Mouse (Mus musculus) hindbrain, embryonic 11.5 days (tissue): ENCODE measurements around the gene Nudt14. TPM values are rescaled to one million over a fixed set of nuclear protein-coding genes. Genes with fewer than 3 reads are reported as not detected.

Experiments
- ATAC-seq: fragments of 200-750 bp; cut with Nextera tagmentation; 2 replicates; pipeline ENCODE4 v1.8.0; 2017; ENCODE audit warnings: mild to moderate bottlenecking, moderate TSS enrichment, moderate library complexity; ENCODE audit not compliant: low FRiP score
- DNase-seq: peaks from one replicate; pipeline ENCODE4 v3.0.0-alpha.2; 2015; ENCODE audit warnings: low spot score
- H3K27ac ChIP-seq: fragments of 300-500 bp; sonication (generic); 2 replicates; pipeline ENCODE4 v1.5.1; 2014; ENCODE audit warnings: mild to moderate bottlenecking, low read depth, low read length
- H3K27me3 ChIP-seq: fragments of 300-500 bp; sonication (generic); 2 replicates; pipeline ENCODE4 v1.6.1; 2014; ENCODE audit warnings: mild to moderate bottlenecking, low read length, moderate library complexity, mixed read lengths; ENCODE audit not compliant: control insufficient read depth, insufficient read depth
- H3K36me3 ChIP-seq: fragments of 300-500 bp; sonication (generic); 2 replicates; pipeline ENCODE4 v1.6.1; 2014; ENCODE audit warnings: mild to moderate bottlenecking, low read length, moderate library complexity, mixed read lengths; ENCODE audit not compliant: control insufficient read depth, insufficient read depth
- H3K4me1 ChIP-seq: fragments of 300-500 bp; sonication (generic); replicated peaks from 2 replicates; pipeline ENCODE4 v1.6.1; 2014; ENCODE audit warnings: low read length, mixed read lengths; ENCODE audit not compliant: control insufficient read depth, insufficient read depth
- H3K4me2 ChIP-seq: fragments of 300-500 bp; sonication (generic); replicated peaks from 2 replicates; pipeline ENCODE4 v1.6.1; 2014; ENCODE audit warnings: mild to moderate bottlenecking, low read depth, low read length
- H3K4me3 ChIP-seq: fragments of 300-500 bp; sonication (generic); 2 replicates; pipeline ENCODE4 v1.5.1; 2014; ENCODE audit warnings: low read depth, low read length
- H3K9ac ChIP-seq: fragments of 300-500 bp; sonication (generic); 2 replicates; pipeline ENCODE4 v1.6.1; 2014; ENCODE audit warnings: low read depth, low read length
- H3K9me3 ChIP-seq: fragments of 300-500 bp; sonication (generic); 2 replicates; pipeline ENCODE4 v1.6.1; 2016; ENCODE audit warnings: low read length; ENCODE audit not compliant: control insufficient read depth
- WGBS: fragments of 180-500 bp; shearing (Covaris S2); extraction: QIAGEN DNeasy Blood & Tissue Kit; methylation state at CpG from one replicate; pipeline ENCODE4 v1.1.7; 2014; 5-methylcytosine and 5-hydroxymethylcytosine counted together
- polyA plus RNA-seq: library from polyadenylated mRNA; unstranded; fragments of >200 nt; fragmentation: Nextera tagmentation; extraction: Ambion mirVana; gene quantifications from 2 replicates; pipeline ENCODE4 v1.2.1, GENCODE M21; 2014

Gene Nudt14
- polyA plus RNA-seq, 1 experiment from 2014 or later = 57.3 TPM

GRCm38 (mm10) chr12:112912951-112913745 is 28.8 kb downstream of the Nudt14 start:
- H3K9ac ChIP-seq = no peak overlapping the region
- 80% methylated on average over 28 of the region's 28 CpGs for WGBS
- no peaks in the 10 kb centered on the region for H3K36me3 ChIP-seq

GRCm38 (mm10) chr12:112911701-112912100 is 30.2 kb downstream of the Nudt14 start:
- H3K27ac ChIP-seq = no peak overlapping the region
- 89% methylated on average over 17 of the region's 17 CpGs for WGBS
- H3K4me1 ChIP-seq = no peaks in the 10 kb centered on the region
- H3K9ac ChIP-seq = no peak overlapping the region
- no peak for DNase-seq
- no peak for ATAC-seq
- no peaks in the 10 kb centered on the region for H3K36me3 ChIP-seq
- H3K9me3 ChIP-seq = no peaks in the 10 kb centered on the region
- H3K4me3 ChIP-seq = no peak overlapping the region
- H3K4me2 ChIP-seq = no peak overlapping the region
- H3K27me3 ChIP-seq = no peaks in the 10 kb centered on the region

More at GRCm38 (mm10) chr12:112912951-112913745, 28.8 kb downstream of the Nudt14 start:
- Histone ChIP-seq H3K27me3 (no peaks in the 10 kb centered on the region), H3K4me1 (no peaks in the 10 kb centered on the region), H3K4me3 (no peak overlapping the region), H3K27ac (no peak overlapping the region), H3K4me2 (no peak overlapping the region), H3K9me3 (no peaks in the 10 kb centered on the region)
- ATAC-seq = no peak
- DNase-seq = no peak

GRCm38 (mm10) chr12:112908991-112909390 is 32.9 kb downstream of the Nudt14 start:
- WGBS = 94% methylated on average over 22 of the region's 22 CpGs

GRCm38 (mm10) chr12:112905001-112905400 is 36.9 kb downstream of the Nudt14 start:
- DNase-seq (no peak), ATAC-seq (no peak)
- H3K4me2 ChIP-seq = no peak overlapping the region
- no peaks in the 10 kb centered on the region for H3K36me3 ChIP-seq
- H3K27ac ChIP-seq = no peak overlapping the region
- WGBS = 86% methylated on average over 5 of the region's 5 CpGs
- H3K27me3 ChIP-seq = no peaks in the 10 kb centered on the region
- no peak overlapping the region for H3K4me3 ChIP-seq
- H3K4me1 ChIP-seq = no peaks in the 10 kb centered on the region
- H3K9me3 ChIP-seq = no peaks in the 10 kb centered on the region
- no peak overlapping the region for H3K9ac ChIP-seq

More at GRCm38 (mm10) chr12:112908991-112909390, 32.9 kb downstream of the Nudt14 start:
- DNase-seq = no peak
- no peak overlapping the region for H3K4me2 ChIP-seq
- no peaks in the 10 kb centered on the region for H3K9me3 ChIP-seq
- H3K4me3 ChIP-seq = no peak overlapping the region
- no peaks in the 10 kb centered on the region for H3K36me3 ChIP-seq
- H3K27me3 ChIP-seq = no peaks in the 10 kb centered on the region
- no peak overlapping the region for H3K9ac ChIP-seq
- no peak for ATAC-seq
- H3K4me1 ChIP-seq = no peaks in the 10 kb centered on the region
- no peak overlapping the region for H3K27ac ChIP-seq

- H3K27me3 ChIP-seq = no peaks in the 10 kb centered on the region
- 80% methylated on average over 8 of the region's 8 CpGs for WGBS
- H3K27ac ChIP-seq = no peak overlapping the region
- no peak overlapping the region for H3K4me3 ChIP-seq
- no peak for ATAC-seq
- H3K4me1 ChIP-seq = no peaks in the 10 kb centered on the region
- no peak overlapping the region for H3K9ac ChIP-seq
- H3K4me2 ChIP-seq = no peak overlapping the region
- no peaks in the 10 kb centered on the region for H3K9me3 ChIP-seq
- no peaks in the 10 kb centered on the region for H3K36me3 ChIP-seq
- no peak for DNase-seq
Measured at GRCm38 (mm10) chr12:112903941-112904340, 38.0 kb downstream of the Nudt14 start.

GRCm38 (mm10) chr12:112900641-112901040 is 41.3 kb downstream of the Nudt14 start:
- DNase-seq (no peak), ATAC-seq (no peak)
- H3K27ac ChIP-seq = no peak overlapping the region
- H3K36me3 ChIP-seq = no peaks in the 10 kb centered on the region
- 0 out of 2 replicates have a peak, but pooled peaks cover 2% of the 10 kb centered on the region for H3K4me1 ChIP-seq
- no peak overlapping the region for H3K4me3 ChIP-seq
- H3K4me2 ChIP-seq = no peak overlapping the region
- H3K9ac ChIP-seq = no peak overlapping the region
- H3K9me3 ChIP-seq = no peaks in the 10 kb centered on the region
- WGBS = 85% methylated on average over 9 of the region's 9 CpGs
- no peaks in the 10 kb centered on the region for H3K27me3 ChIP-seq

- 66% methylated on average over 4 of the region's 4 CpGs for WGBS
- ATAC-seq = no peak
Measured at GRCm38 (mm10) chr12:112898960-112899359, 43.0 kb downstream of the Nudt14 start.

GRCm38 (mm10) chr12:112898351-112898750 is 43.6 kb downstream of the Nudt14 start:
- Histone ChIP-seq H3K4me2 (no peak overlapping the region), H3K27ac (peak overlapping the region; percentile 2; the same call in 1 of the 2 replicates)
- WGBS = 67% methylated on average over 12 of the region's 12 CpGs

More at GRCm38 (mm10) chr12:112898960-112899359, 43.0 kb downstream of the Nudt14 start:
- Histone ChIP-seq H3K9me3 (no peaks in the 10 kb centered on the region), H3K27me3 (no peaks in the 10 kb centered on the region), H3K9ac (no peak overlapping the region), H3K36me3 (no peaks in the 10 kb centered on the region), H3K4me1 (0 out of 2 replicates have a peak, but pooled peaks cover 2% of the 10 kb centered on the region), H3K4me3 (no peak overlapping the region), H3K27ac (no peak overlapping the region), H3K4me2 (no peak overlapping the region)
- DNase-seq = no peak

More at GRCm38 (mm10) chr12:112898351-112898750, 43.6 kb downstream of the Nudt14 start:
- no peaks in the 10 kb centered on the region for H3K36me3 ChIP-seq
- no peaks in the 10 kb centered on the region for H3K9me3 ChIP-seq
- H3K9ac ChIP-seq = no peak overlapping the region
- no peaks in the 10 kb centered on the region for H3K27me3 ChIP-seq
- H3K4me3 ChIP-seq = no peak overlapping the region
- no peak for ATAC-seq
- 0 out of 2 replicates have a peak, but pooled peaks cover 2% of the 10 kb centered on the region for H3K4me1 ChIP-seq
- no peak for DNase-seq
